Mouse (Mus musculus): ENCODE data around the gene Sf3b5.
"Not testable (repeated sequence)": the region's sequence is repeated elsewhere in the genome, so short reads cannot be mapped to it uniquely, and the experiment has no call there.

Sf3b5 gene

GRCm38 (mm10) chr10:13007876-13008736 lies 3.0 kb downstream of the Sf3b5 start:
- peak; percentile 97 for DNase-seq (ENCODE audit: low read depth, low spot score)

- no peak for DNase-seq (ENCODE audit: low read depth, low spot score)
These were observed 3.6 kb downstream of the Sf3b5 start for GRCm38 (mm10) chr10:13008737-13009121.

- no peak for DNase-seq (ENCODE audit: low read depth, low spot score)
These were observed 8.9 kb downstream of the Sf3b5 start for GRCm38 (mm10) chr10:13014026-13014425.

- peak; percentile 76 for DNase-seq (ENCODE audit: low read depth, low spot score)
These were observed 11.4 kb downstream of the Sf3b5 start for GRCm38 (mm10) chr10:13016573-13016972.

- DNase-seq (ENCODE audit: low read depth, low spot score) = peak; percentile 24
These were observed 13.4 kb downstream of the Sf3b5 start for GRCm38 (mm10) chr10:13018510-13018909.

- DNase-seq (ENCODE audit: low read depth, low spot score) = no peak
These were observed 13.9 kb downstream of the Sf3b5 start for GRCm38 (mm10) chr10:13019026-13019425.

- no peak for DNase-seq (ENCODE audit: low read depth, low spot score)
These were observed 17.0 kb downstream of the Sf3b5 start for GRCm38 (mm10) chr10:13022103-13022502.

GRCm38 (mm10) chr10:13023985-13024384 lies 18.8 kb downstream of the Sf3b5 start:
- DNase-seq (ENCODE audit: low read depth, low spot score) = not testable (repeated sequence)

GRCm38 (mm10) chr10:13027702-13028101 lies 22.6 kb downstream of the Sf3b5 start:
- no peak for DNase-seq (ENCODE audit: low read depth, low spot score)

- no peak for DNase-seq (ENCODE audit: low read depth, low spot score)
These were observed 23.1 kb downstream of the Sf3b5 start for GRCm38 (mm10) chr10:13028215-13028614.

- no peak for DNase-seq (ENCODE audit: low read depth, low spot score)
These were observed 24.3 kb downstream of the Sf3b5 start for GRCm38 (mm10) chr10:13029416-13029815.

- DNase-seq (ENCODE audit: low read depth, low spot score) = peak; percentile 45
These were observed 30.1 kb downstream of the Sf3b5 start for GRCm38 (mm10) chr10:13035270-13035669.

- no peak for DNase-seq (ENCODE audit: low read depth, low spot score)
These were observed 34.6 kb downstream of the Sf3b5 start for GRCm38 (mm10) chr10:13039637-13040174.

- DNase-seq (ENCODE audit: low read depth, low spot score) = no peak
These were observed 39.5 kb downstream of the Sf3b5 start for GRCm38 (mm10) chr10:13044659-13045058.

GRCm38 (mm10) chr10:13047816-13048215 lies 42.7 kb downstream of the Sf3b5 start:
- DNase-seq (ENCODE audit: low read depth, low spot score) = peak; percentile 23

- DNase-seq (ENCODE audit: low read depth, low spot score) = peak; percentile 83
These were observed 51.8 kb downstream of the Sf3b5 start for GRCm38 (mm10) chr10:13056863-13057381.

All from CD4-positive helper T cell, adult 2 months (primary cell).